Mouse (Mus musculus) layer of hippocampus, adult 8-10 months (tissue): ENCODE data around the gene Ppfia3. TPM values are rescaled to one million over a fixed set of nuclear protein-coding genes. Genes with fewer than 3 reads are reported as not detected.
"Not testable (repeated sequence)": the region's sequence is repeated elsewhere in the genome, so short reads cannot be mapped to it uniquely, and the experiment has no call there.

Source experiments
- DNase-seq, 2 experiments: peaks; one replicate each; pipeline ENCODE4 v3.0.0; 2022; ENCODE audit warnings: low spot score in 2 of 2
- total RNA-seq, 4 experiments: library from RNA; stranded (reverse); gene quantifications; 2 replicates each; pipeline ENCODE4 v1.2.4; 2022

The Ppfia3 gene
- total RNA-seq, result 100 to 1,000 TPM; 123 to 143 (median 133) TPM

GRCm38 (mm10) chr7:45366652-45367019 is at the start of gene Ppfia3:
Gene Ppfia3 (minus strand): TSS chr7:45367019.
- no peak for DNase-seq

- DNase-seq, result no peak
Observed at GRCm38 (mm10) chr7:45415636-45416035, 48.8 kb upstream of the Ppfia3 start.

- DNase-seq, result no peak
Observed at GRCm38 (mm10) chr7:45414740-45415224, 48.0 kb upstream of the Ppfia3 start.

GRCm38 (mm10) chr7:45413864-45414739 is 47.3 kb upstream of the Ppfia3 start:
- no peak for DNase-seq

- no peak for DNase-seq
Observed at GRCm38 (mm10) chr7:45413113-45413863, 46.5 kb upstream of the Ppfia3 start, which contains the start of gene Ntf5. Gene Ntf5 (plus strand): TSS chr7:45413695.

- DNase-seq, result no peak
Observed at GRCm38 (mm10) chr7:45412421-45412820, 45.6 kb upstream of the Ppfia3 start.

GRCm38 (mm10) chr7:45409497-45410163 is 42.8 kb upstream of the Ppfia3 start:
- no peak for DNase-seq

- no peak for DNase-seq
Observed at GRCm38 (mm10) chr7:45408949-45409348, 42.1 kb upstream of the Ppfia3 start.

GRCm38 (mm10) chr7:45408351-45408750 is 41.5 kb upstream of the Ppfia3 start:
- no peak for DNase-seq

- no peak for DNase-seq
Observed at GRCm38 (mm10) chr7:45407836-45408235, 41.0 kb upstream of the Ppfia3 start.

- DNase-seq, result no peak
Observed at GRCm38 (mm10) chr7:45406157-45407156, 39.6 kb upstream of the Ppfia3 start.

- peak in 1 of 2 experiments; percentile 65 for DNase-seq
Observed at GRCm38 (mm10) chr7:45405091-45406075, 38.6 kb upstream of the Ppfia3 start, which contains the start of gene Kcna7. Gene Kcna7 (plus strand): TSS chr7:45405653.

- DNase-seq, result peak in 1 of 2 experiments; percentile 33
Observed at GRCm38 (mm10) chr7:45403532-45404261, 36.9 kb upstream of the Ppfia3 start.

GRCm38 (mm10) chr7:45401521-45402085 is 34.8 kb upstream of the Ppfia3 start:
- DNase-seq, result no peak

GRCm38 (mm10) chr7:45396787-45397186 is 30.0 kb upstream of the Ppfia3 start:
- no peak for DNase-seq

- not testable (repeated sequence) for DNase-seq
Observed at GRCm38 (mm10) chr7:45396337-45396775, 29.5 kb upstream of the Ppfia3 start.

GRCm38 (mm10) chr7:45395578-45396336 is 28.9 kb upstream of the Ppfia3 start, which contains the start of gene Snrnp70:
Gene Snrnp70 (minus strand): TSS chr7:45395742.
- peak; percentile 100 for DNase-seq
